Comparison of ENCODE assay signal across 8 mouse cellular contexts in the genomic region with DNA sequence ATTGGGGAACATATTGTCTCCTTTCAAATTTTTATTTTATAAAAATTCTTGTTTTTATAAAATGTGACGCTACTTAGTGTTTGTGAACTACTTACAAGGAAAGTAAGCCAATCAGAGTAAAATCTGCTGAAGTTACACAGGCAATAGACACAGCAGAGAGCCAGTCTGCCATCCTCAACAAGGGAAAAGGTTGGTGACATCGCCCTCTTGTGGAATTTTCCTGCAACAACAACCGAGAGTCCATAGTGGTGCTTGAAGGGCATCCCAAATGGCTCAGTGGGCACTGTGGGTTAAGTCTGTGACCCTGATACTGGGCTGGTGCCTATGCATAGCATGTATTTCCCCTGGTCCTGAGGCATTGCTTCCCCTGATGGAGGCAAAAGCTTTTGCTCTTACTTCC. TPM values are rescaled to one million over a fixed set of nuclear protein-coding genes. Genes with fewer than 3 reads are reported as not detected.
DNase-seq lines count a peak whose midpoint lies in the region; ATAC-seq and TF ChIP-seq lines count a peak whose summit lies in the region.

No protein-coding gene starts in this region.

- peak; percentile 96 for DNase-seq in heart, adult 11 months
- no peak for DNase-seq in heart, embryonic 10.5 days (ENCODE audit: low spot score)
- DNase-seq in heart, postnatal 4 days: peak; percentile 91
- peak; percentile 89 to 94 for DNase-seq in left cerebral cortex, adult 18-20 months (ENCODE audit: low spot score in 2 of 2)
- peak; percentile 88 for DNase-seq in midbrain, embryonic 14.5 days
- DNase-seq in spleen, postnatal 4 days (ENCODE audit: low spot score in 2 of 2): peak; percentile 80 to 93

- H3K27ac ChIP-seq in heart, embryonic 10.5 days: no peak overlapping the region
- no peak overlapping the region for H3K27ac ChIP-seq in bone marrow, adult 2 months (ENCODE audit: control insufficient read depth, insufficient read depth, low read depth, low read length, poor library complexity)
- H3K27ac ChIP-seq in midbrain, embryonic 14.5 days (replicated peaks; ENCODE audit: low read depth, low read length): no peak overlapping the region

- no peaks in the 10 kb centered on the region for H3K36me3 ChIP-seq in heart, embryonic 10.5 days
- no peaks in the 10 kb centered on the region for H3K36me3 ChIP-seq in midbrain, embryonic 14.5 days (ENCODE audit: control insufficient read depth, insufficient read depth, low read length)

- peaks cover 4% of the 10 kb centered on the region; the same call in 1 of the 2 replicates for H3K27me3 ChIP-seq in heart, embryonic 10.5 days (ENCODE audit: insufficient read depth, poor library complexity, severe bottlenecking)
- H3K27me3 ChIP-seq in midbrain, embryonic 14.5 days (ENCODE audit: control insufficient read depth, insufficient read depth, low read length): no peaks in the 10 kb centered on the region

- no peak overlapping the region for H3K4me2 ChIP-seq in midbrain, embryonic 14.5 days (ENCODE audit: low read length)

- peak; percentile 48 for ATAC-seq in erythroblast, adult 5-6 weeks (replicated peaks; ENCODE audit: low FRiP score, poor library complexity, severe bottlenecking)
- ATAC-seq in midbrain, embryonic 14.5 days (ENCODE audit: low FRiP score, low TSS enrichment): no peak

- H3K4me1 ChIP-seq in heart, embryonic 10.5 days: 0 out of 2 replicates have a peak, but pooled peaks cover 9% of the 10 kb centered on the region
- H3K4me1 ChIP-seq in bone marrow, adult 2 months (ENCODE audit: control insufficient read depth, insufficient read depth, low read length): peaks cover 1% of the 10 kb centered on the region; the same call in 1 of the 2 replicates
- H3K4me1 ChIP-seq in midbrain, embryonic 14.5 days (ENCODE audit: control insufficient read depth, insufficient read depth, low read length): peaks cover 6% of the 10 kb centered on the region

- WGBS in heart, embryonic 10.5 days: 3% methylated on average over 3 of the region's 3 CpGs
- 3% methylated on average over 3 of the region's 3 CpGs for WGBS in bone marrow, adult 2 months
- WGBS in midbrain, embryonic 14.5 days: 1% methylated on average over 3 of the region's 3 CpGs

- no peak overlapping the region for H3K9ac ChIP-seq in midbrain, embryonic 14.5 days (replicated peaks; ENCODE audit: low read length)

- no peaks in the 10 kb centered on the region for H3K9me3 ChIP-seq in heart, embryonic 10.5 days
- no peaks in the 10 kb centered on the region for H3K9me3 ChIP-seq in midbrain, embryonic 14.5 days (ENCODE audit: control insufficient read depth, low read length)

- TF ChIP-seq CTCF in bone marrow, adult 2 months (IDR thresholded peaks at IDR 0.05; ENCODE audit: control insufficient read depth, insufficient read depth, low read length): peak; percentile 60

- no peak for TF ChIP-seq POLR2A in bone marrow, adult 2 months (IDR thresholded peaks at IDR 0.05; ENCODE audit: borderline replicate concordance, control insufficient read depth, low read depth, low read length)

- H3K4me3 ChIP-seq in heart, embryonic 10.5 days: no peak overlapping the region
- H3K4me3 ChIP-seq in bone marrow, adult 2 months (replicated peaks; ENCODE audit: control insufficient read depth, low read depth, low read length): no peak overlapping the region
- no peak overlapping the region for H3K4me3 ChIP-seq in midbrain, embryonic 14.5 days (replicated peaks; ENCODE audit: low read depth, low read length)

RNA-seq across cellular contexts. Expression of a gene that starts 3.3 kb away (rescaled TPM):
- polyA plus RNA-seq in heart, embryonic 10.5 days (2016; fragmentation: Nextera tagmentation; extraction: Ambion mirVana): 14.7 and 17.3 TPM in 2 replicates
- polyA plus RNA-seq in bone marrow, adult 2 months (2011; ENCODE audit: insufficient read depth, insufficient read length, low replicate concordance, missing spikeins): 7.7 and 18.7 TPM in 2 replicates
- 2.1 and 4.8 TPM in 2 replicates for total RNA-seq in erythroblast, adult 5-6 weeks (2015; ENCODE audit: low replicate concordance)
- 1.2 and 2.5 TPM in 2 replicates for total RNA-seq in erythroblast, adult 5-6 weeks (2017; ENCODE audit: low replicate concordance)
- total RNA-seq in heart, postnatal 4 days (2021): 1 to 10 TPM; 7.6 to 8.8 TPM
- 10 to 100 TPM; 15.4 to 16.5 TPM for total RNA-seq in left cerebral cortex, adult 18-20 months (2021)
- 22.0 and 23.5 TPM in 2 replicates for polyA plus RNA-seq in midbrain, embryonic 14.5 days (2014; fragmentation: Nextera tagmentation; extraction: Ambion mirVana)

RNA-seq across cellular contexts. Expression of a gene that starts 9.5 kb away (rescaled TPM):
- not detected in 2 replicates for polyA plus RNA-seq in heart, embryonic 10.5 days (2016; fragmentation: Nextera tagmentation; extraction: Ambion mirVana)
- polyA plus RNA-seq in bone marrow, adult 2 months (2011; ENCODE audit: insufficient read depth, insufficient read length, low replicate concordance, missing spikeins): not detected in 2 replicates
- not detected in 2 replicates for total RNA-seq in erythroblast, adult 5-6 weeks (2015; ENCODE audit: low replicate concordance)
- not detected in 2 replicates for total RNA-seq in erythroblast, adult 5-6 weeks (2017; ENCODE audit: low replicate concordance)
- total RNA-seq in heart, postnatal 4 days (2021): not detected
- not detected for total RNA-seq in left cerebral cortex, adult 18-20 months (2021)
- polyA plus RNA-seq in midbrain, embryonic 14.5 days (2014; fragmentation: Nextera tagmentation; extraction: Ambion mirVana): not detected in 2 replicates

RNA-seq across cellular contexts. Expression of a gene that starts 28.5 kb away (rescaled TPM):
- 66.7 and 71.1 TPM in 2 replicates for polyA plus RNA-seq in heart, embryonic 10.5 days (2016; fragmentation: Nextera tagmentation; extraction: Ambion mirVana)
- 7.8 and 16.5 TPM in 2 replicates for polyA plus RNA-seq in bone marrow, adult 2 months (2011; ENCODE audit: insufficient read depth, insufficient read length, low replicate concordance, missing spikeins)
- total RNA-seq in erythroblast, adult 5-6 weeks (2015; ENCODE audit: low replicate concordance): 12.5 and 12.7 TPM in 2 replicates
- total RNA-seq in erythroblast, adult 5-6 weeks (2017; ENCODE audit: low replicate concordance): 10.2 and 14.9 TPM in 2 replicates
- 10 to 100 TPM; 24.6 to 27.8 TPM for total RNA-seq in heart, postnatal 4 days (2021)
- 10 to 100 TPM; 27.6 to 34.9 TPM for total RNA-seq in left cerebral cortex, adult 18-20 months (2021)
- 137 and 162 TPM in 2 replicates for polyA plus RNA-seq in midbrain, embryonic 14.5 days (2014; fragmentation: Nextera tagmentation; extraction: Ambion mirVana)

RNA-seq across cellular contexts. Expression of a gene that starts 33.9 kb away (rescaled TPM):
- polyA plus RNA-seq in heart, embryonic 10.5 days (2016; fragmentation: Nextera tagmentation; extraction: Ambion mirVana): 1.9 and 3.9 TPM in 2 replicates
- 0.40 TPM in 1 of 2 replicates, not detected in the other for polyA plus RNA-seq in bone marrow, adult 2 months (2011; ENCODE audit: insufficient read depth, insufficient read length, low replicate concordance, missing spikeins)
- not detected in 2 replicates for total RNA-seq in erythroblast, adult 5-6 weeks (2015; ENCODE audit: low replicate concordance)
- 0.14 TPM in 1 of 2 replicates, not detected in the other for total RNA-seq in erythroblast, adult 5-6 weeks (2017; ENCODE audit: low replicate concordance)
- total RNA-seq in heart, postnatal 4 days (2021): 10 to 100 TPM in 1 of 2 experiments, 1 to 10 TPM in 1; 10.0 to 10.7 TPM
- total RNA-seq in left cerebral cortex, adult 18-20 months (2021): 1 to 10 TPM; 2.4 to 2.7 TPM
- polyA plus RNA-seq in midbrain, embryonic 14.5 days (2014; fragmentation: Nextera tagmentation; extraction: Ambion mirVana): 6.5 and 7.1 TPM in 2 replicates

RNA-seq across cellular contexts. Expression of a gene that starts 40.8 kb away (rescaled TPM):
- polyA plus RNA-seq in heart, embryonic 10.5 days (2016; fragmentation: Nextera tagmentation; extraction: Ambion mirVana): 1.4 and 2.1 TPM in 2 replicates
- not detected in 2 replicates for polyA plus RNA-seq in bone marrow, adult 2 months (2011; ENCODE audit: insufficient read depth, insufficient read length, low replicate concordance, missing spikeins)
- total RNA-seq in erythroblast, adult 5-6 weeks (2015; ENCODE audit: low replicate concordance): not detected in 2 replicates
- total RNA-seq in erythroblast, adult 5-6 weeks (2017; ENCODE audit: low replicate concordance): not detected in 2 replicates
- total RNA-seq in heart, postnatal 4 days (2021): 1 to 10 TPM; 1.1 to 1.2 TPM
- total RNA-seq in left cerebral cortex, adult 18-20 months (2021): under 1 TPM in 1 of 2 experiments, not detected in 1; 0.16 TPM
- polyA plus RNA-seq in midbrain, embryonic 14.5 days (2014; fragmentation: Nextera tagmentation; extraction: Ambion mirVana): 0.23 and 0.47 TPM in 2 replicates
